Mouse (Mus musculus): ENCODE measurements around the gene Hoxc8.

DNA sequence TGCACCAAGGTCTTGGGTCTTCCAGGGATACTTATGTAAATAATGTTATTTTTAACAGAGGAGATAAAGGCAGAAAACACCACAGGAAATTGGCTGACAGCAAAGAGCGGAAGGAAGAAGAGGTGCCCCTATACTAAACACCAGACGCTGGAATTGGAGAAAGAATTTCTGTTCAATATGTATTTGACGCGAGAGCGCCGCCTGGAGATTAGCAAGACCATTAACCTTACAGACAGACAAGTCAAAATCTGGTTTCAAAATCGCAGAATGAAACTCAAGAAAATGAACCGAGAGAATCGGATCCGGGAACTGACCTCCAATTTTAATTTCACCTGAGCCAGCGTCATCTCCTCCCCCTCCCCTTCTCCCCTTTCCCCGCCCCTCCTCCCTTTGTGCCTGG lies 19.7 kb upstream of the Hoxc8 start:
- TF ChIP-seq TAL1 (IDR thresholded peaks at IDR 0.05; ENCODE audit: low read length) (no peak), GATA1 (IDR thresholded peaks at IDR 0.05; ENCODE audit: low read length) (no peak)

All from erythroblast, embryonic 14.5 days (primary cell).